Mouse (Mus musculus): ENCODE results near the gene Epha1. TPM values are rescaled to one million over a fixed set of nuclear protein-coding genes. Genes with fewer than 3 reads are reported as not detected.

The Epha1 gene
- polyA plus RNA-seq, 1 experiment from 2014 or later: 0.24 TPM

GRCm38 (mm10) chr6:42309816-42310378, 63.2 kb downstream of the Epha1 start:
- Histone ChIP-seq H3K36me3 (peaks cover 29% of the 10 kb centered on the region), H3K9me3 (replicated peaks) (no peaks in the 10 kb centered on the region), H3K4me2 (no peak overlapping the region), H3K4me1 (no peaks in the 10 kb centered on the region), H3K27me3 (replicated peaks) (no peaks in the 10 kb centered on the region), H3K9ac (replicated peaks) (no peak overlapping the region), H3K4me3 (replicated peaks) (no peak overlapping the region), H3K27ac (replicated peaks) (no peak overlapping the region)
- ATAC-seq (ENCODE audit: low FRiP score): no peak; the same call in 1 of the 2 replicates
- 47% methylated on average over 8 of the region's 8 CpGs for WGBS

Other genes with a start within 250 kb of the Epha1 start
- gene Tas2r139, start 232.3 kb downstream of the Epha1 start, polyA plus RNA-seq (2015; fragmentation: Nextera tagmentation; extraction: Ambion mirVana): not detected in 2 replicates
- not detected in 2 replicates for gene Tas2r144, start 157.9 kb downstream of the Epha1 start, polyA plus RNA-seq (2015; fragmentation: Nextera tagmentation; extraction: Ambion mirVana)
- gene Gstk1, start 127.3 kb downstream of the Epha1 start, polyA plus RNA-seq (2015; fragmentation: Nextera tagmentation; extraction: Ambion mirVana): 13.7 and 14.4 TPM in 2 replicates
- gene Tmem139, start 111.3 kb downstream of the Epha1 start, polyA plus RNA-seq (2015; fragmentation: Nextera tagmentation; extraction: Ambion mirVana): 0.13 and 0.68 TPM in 2 replicates
- gene Casp2, start 108.3 kb downstream of the Epha1 start, polyA plus RNA-seq (2015; fragmentation: Nextera tagmentation; extraction: Ambion mirVana): 27.1 and 35.9 TPM in 2 replicates
- 1.1 and 1.2 TPM in 2 replicates for gene Clcn1, start 86.6 kb downstream of the Epha1 start, polyA plus RNA-seq (2015; fragmentation: Nextera tagmentation; extraction: Ambion mirVana)
- gene Fam131b, start 48.6 kb downstream of the Epha1 start, polyA plus RNA-seq (2015; fragmentation: Nextera tagmentation; extraction: Ambion mirVana): 6.9 and 8.2 TPM in 2 replicates
- gene Zyx, start 23.6 kb downstream of the Epha1 start, polyA plus RNA-seq (2015; fragmentation: Nextera tagmentation; extraction: Ambion mirVana): 60.0 and 72.5 TPM in 2 replicates
- not detected in 2 replicates for gene Tas2r143, start 27.0 kb upstream of the Epha1 start, polyA plus RNA-seq (2015; fragmentation: Nextera tagmentation; extraction: Ambion mirVana)
- gene Tas2r135, start 32.2 kb upstream of the Epha1 start, polyA plus RNA-seq (2015; fragmentation: Nextera tagmentation; extraction: Ambion mirVana): not detected in 2 replicates
- 0.20 TPM in 1 of 2 replicates, not detected in the other for gene Tas2r126, start 61.3 kb upstream of the Epha1 start, polyA plus RNA-seq (2015; fragmentation: Nextera tagmentation; extraction: Ambion mirVana)
- gene Olfr458, start 91.9 kb upstream of the Epha1 start, polyA plus RNA-seq (2015; fragmentation: Nextera tagmentation; extraction: Ambion mirVana): not detected in 2 replicates
- not detected in 2 replicates for gene Olfr457, start 103.1 kb upstream of the Epha1 start, polyA plus RNA-seq (2015; fragmentation: Nextera tagmentation; extraction: Ambion mirVana)
- gene Olfr456, start 113.9 kb upstream of the Epha1 start, polyA plus RNA-seq (2015; fragmentation: Nextera tagmentation; extraction: Ambion mirVana): not detected in 2 replicates
- gene Olfr455, start 174.3 kb upstream of the Epha1 start, polyA plus RNA-seq (2015; fragmentation: Nextera tagmentation; extraction: Ambion mirVana): not detected in 2 replicates
- not detected in 2 replicates for gene Tcaf3, start 224.4 kb upstream of the Epha1 start, polyA plus RNA-seq (2015; fragmentation: Nextera tagmentation; extraction: Ambion mirVana)

All from neural tube, embryonic 15.5 days (tissue).